Mouse (Mus musculus) CH12.LX (cell line): ENCODE measurements at regions not wholly inside any gene's neighbourhood (a gene's known extent, or its start where the extent isn't known, plus 50 kb on each side); places are given as distances from the start of the nearest gene placed in this dataset.

Experiments used
- CTCF ChIP-seq, 2 experiments: IDR thresholded peaks in 1 of 2; conservative IDR thresholded peaks in 1 of 2; 2 replicates each; pipeline ENCODE4 v1.5.1; 2011 to 2012; ENCODE audit warnings: low read depth in 2 of 2, low read length in 2 of 2, improper control_type of control experiment in 1 of 2, inconsistent platforms in 1 of 2, mild to moderate bottlenecking in 1 of 2, moderate library complexity in 1 of 2
- EP300 ChIP-seq: IDR thresholded peaks from 2 replicates; pipeline ENCODE4 v1.6.1; 2011; ENCODE audit warnings: low read length, improper control_type of control experiment
- ETS1 ChIP-seq: conservative IDR thresholded peaks from 2 replicates; pipeline ENCODE4 v1.6.1; 2012; ENCODE audit warnings: low read depth, mild to moderate bottlenecking, inconsistent platforms, low read length, improper control_type of control experiment, moderate library complexity
- MAFK ChIP-seq: IDR thresholded peaks from 2 replicates; pipeline ENCODE4 v1.6.1; 2011; ENCODE audit warnings: low read length, improper control_type of control experiment; ENCODE audit not compliant: insufficient replicate concordance
- MXI1 ChIP-seq: IDR thresholded peaks from 2 replicates; pipeline ENCODE4 v1.6.1; 2011; ENCODE audit warnings: mild to moderate bottlenecking, low read depth, low read length, improper control_type of control experiment
- NRF1 ChIP-seq: IDR thresholded peaks from 2 replicates; pipeline ENCODE4 v1.6.1; 2014; ENCODE audit warnings: low read depth, mild to moderate bottlenecking, inconsistent platforms, low read length, improper control_type of control experiment, moderate library complexity
- POLR2A ChIP-seq: IDR thresholded peaks from 2 replicates; pipeline ENCODE4 v1.6.1; 2011; ENCODE audit warnings: low read depth, mild to moderate bottlenecking, improper control_type of control experiment, low read length
- SMC3 ChIP-seq: IDR thresholded peaks from 2 replicates; pipeline ENCODE4 v1.6.1; 2011; ENCODE audit warnings: low read depth, low read length, improper control_type of control experiment
- TCF12 ChIP-seq: IDR thresholded peaks from 2 replicates; pipeline ENCODE4 v1.6.1; 2014; ENCODE audit warnings: low read depth, mild to moderate bottlenecking, inconsistent platforms, low read length, improper control_type of control experiment
- UBTF ChIP-seq: IDR thresholded peaks from 2 replicates; pipeline ENCODE4 v1.6.1; 2012; ENCODE audit warnings: low read depth, mild to moderate bottlenecking, inconsistent platforms, low read length, improper control_type of control experiment, moderate library complexity
- ZMIZ1 ChIP-seq: IDR thresholded peaks from 2 replicates; pipeline ENCODE4 v1.6.1; 2012; ENCODE audit warnings: low read depth, mild to moderate bottlenecking, inconsistent platforms, low read length, improper control_type of control experiment

DNA sequence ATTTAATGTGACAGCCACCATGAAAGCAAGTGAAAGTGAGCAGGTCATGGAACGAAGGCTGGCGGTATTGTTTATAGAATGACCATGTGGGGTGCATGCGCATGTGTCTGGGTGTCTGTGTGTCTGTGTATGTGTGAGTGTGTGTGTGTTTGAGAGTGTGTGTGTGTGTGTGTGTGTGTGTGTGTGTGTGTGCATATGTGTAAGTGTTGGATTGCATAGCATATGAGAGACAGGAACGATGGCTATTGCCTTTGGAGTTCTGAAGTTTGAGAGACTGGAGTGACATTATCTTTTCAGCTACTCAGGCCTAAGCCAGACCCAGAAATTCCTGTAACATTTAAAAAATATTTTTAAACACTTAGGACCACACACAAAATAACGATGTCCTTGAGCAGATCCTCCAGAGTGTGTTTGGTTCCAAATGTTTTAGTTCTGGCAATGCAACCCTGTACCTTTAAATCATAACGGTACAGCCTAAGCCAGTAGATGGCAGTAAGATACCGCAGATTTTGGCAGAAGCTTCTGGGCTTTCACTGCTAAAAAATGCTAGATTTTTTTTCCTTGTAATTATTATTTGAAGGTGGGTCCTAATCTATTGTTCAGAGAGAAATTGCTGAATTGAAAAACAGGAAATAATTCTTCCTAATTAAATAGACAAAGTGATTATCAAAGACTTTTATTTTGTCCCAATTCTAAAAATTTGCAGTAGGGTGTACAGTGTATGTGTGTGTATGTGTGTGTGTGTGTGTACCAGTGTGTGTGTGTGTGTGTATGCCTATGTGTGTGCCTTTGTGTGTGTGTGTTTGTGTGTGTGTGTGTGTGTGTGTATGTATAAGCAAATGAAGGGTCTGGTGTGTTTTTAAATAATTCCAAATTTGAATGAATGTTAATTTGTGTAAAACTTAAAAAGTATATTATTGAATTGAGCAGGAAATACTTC is 228.0 kb upstream of the Arrdc4 start:
- TF ChIP-seq MAFK: no peak
- no peak for TF ChIP-seq ZMIZ1
- TF ChIP-seq TCF12: no peak
- no peak for TF ChIP-seq EP300
- TF ChIP-seq UBTF: no peak
- TF ChIP-seq NRF1: no peak
- peak in 1 of 2 experiments; percentile 31; a peak in 2 of 4 replicates for TF ChIP-seq CTCF (conservative IDR thresholded peaks at IDR 0.05 in 1 of 2, IDR thresholded peaks at IDR 0.05 in 1 of 2; ENCODE audit: low read depth in 2 of 2, low read length in 2 of 2)
- no peak for TF ChIP-seq POLR2A
- TF ChIP-seq ETS1: no peak
- TF ChIP-seq MXI1: no peak
- no peak for TF ChIP-seq SMC3
